Comparison of ENCODE assay signal across 18 mouse cellular contexts in the genomic region with DNA sequence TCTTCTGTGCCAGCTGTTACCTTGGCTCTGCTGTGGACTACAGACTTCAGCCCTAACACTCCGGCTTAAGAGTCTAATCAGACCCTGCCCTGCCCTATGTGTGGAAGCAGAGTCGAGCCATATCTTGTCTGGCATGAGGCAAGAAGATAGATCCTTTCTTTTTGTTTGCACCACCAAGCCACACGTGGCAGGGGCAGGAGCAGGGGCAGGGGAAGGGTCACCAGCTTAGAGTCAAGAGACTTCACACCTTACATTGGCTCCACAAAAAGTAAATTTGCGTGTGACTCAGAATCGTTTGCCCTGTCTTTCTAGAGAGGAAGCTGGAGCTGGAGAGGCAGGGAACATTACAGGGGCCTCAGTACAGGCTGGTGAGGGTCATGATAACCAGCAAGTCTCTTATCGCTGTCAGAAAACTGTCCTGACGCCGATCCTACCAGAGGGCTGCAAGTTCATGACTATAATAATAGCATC. TPM values are rescaled to one million over a fixed set of nuclear protein-coding genes. Genes with fewer than 3 reads are reported as not detected.
A peak's percentile ranks its signal among the peaks of the same experiment; 100 is the strongest.
DNase-seq lines count a peak whose midpoint lies in the region; ATAC-seq and TF ChIP-seq lines count a peak whose summit lies in the region.
"Had no signal": no experiment of that assay in that cellular context is flagged by ENCODE, and none has a peak within 500 bp of the region (broad histone marks: within the 10 kb centered on the region; RNA-seq: fewer than 3 reads in every experiment).

No protein-coding gene starts in this region.

- H3K27me3 ChIP-seq in heart, embryonic 11.5 days (ENCODE audit: control insufficient read depth, insufficient read depth, low read length): no peaks in the 10 kb centered on the region
- no peaks in the 10 kb centered on the region for H3K27me3 ChIP-seq in intestine, postnatal 0 days (replicated peaks; ENCODE audit: control insufficient read depth, insufficient read depth, low read length)
- H3K27me3 ChIP-seq in liver, postnatal 0 days (ENCODE audit: insufficient read depth, low read length): no peaks in the 10 kb centered on the region
- no peaks in the 10 kb centered on the region for H3K27me3 ChIP-seq in kidney, embryonic 14.5 days (ENCODE audit: control insufficient read depth, insufficient read depth, low read length)
- H3K27me3 ChIP-seq: embryonic facial prominence, embryonic 12.5 days had no signal

- peak overlapping the region; percentile 22; the same call in 1 of the 2 replicates for H3K4me2 ChIP-seq in heart, embryonic 11.5 days
- H3K4me2 ChIP-seq in intestine, postnatal 0 days (replicated peaks; ENCODE audit: low read depth): no peak overlapping the region; the same call in 1 of the 2 replicates
- peak overlapping the region; percentile 51 for H3K4me2 ChIP-seq in liver, postnatal 0 days (ENCODE audit: low read depth, low read length)
- no peak overlapping the region for H3K4me2 ChIP-seq in kidney, embryonic 14.5 days (replicated peaks; ENCODE audit: low read depth, low read length)
- H3K4me2 ChIP-seq: embryonic facial prominence, embryonic 12.5 days had no signal

- WGBS in heart, embryonic 11.5 days (ENCODE audit: insufficient replicate concordance): 36% methylated on average over 8 of the region's 8 CpGs
- 42% methylated on average over 8 of the region's 8 CpGs for WGBS in intestine, postnatal 0 days
- WGBS in liver, postnatal 0 days (ENCODE audit: insufficient replicate concordance): 42% methylated on average over 8 of the region's 8 CpGs
- 79% methylated on average over 8 of the region's 8 CpGs for WGBS in kidney, embryonic 14.5 days

- H3K36me3 ChIP-seq in heart, embryonic 11.5 days (ENCODE audit: control insufficient read depth, insufficient read depth, low read length): no peaks in the 10 kb centered on the region
- H3K36me3 ChIP-seq in intestine, postnatal 0 days (ENCODE audit: control insufficient read depth, insufficient read depth): no peaks in the 10 kb centered on the region; the same call in 1 of the 2 replicates
- peaks cover 15% of the 10 kb centered on the region for H3K36me3 ChIP-seq in liver, postnatal 0 days (replicated peaks; ENCODE audit: insufficient read depth, low read length)
- H3K36me3 ChIP-seq in kidney, embryonic 14.5 days (ENCODE audit: control insufficient read depth, insufficient read depth, low read length): no peaks in the 10 kb centered on the region
- H3K36me3 ChIP-seq: embryonic facial prominence, embryonic 12.5 days had no signal

- intact Hi-C loops in heart, postnatal 36 days (cut with DNase I): no loop called here

- no peak for DNase-seq in heart, postnatal 36 days
- DNase-seq in MEL-GATA-1-ER (ENCODE audit: extremely low read depth, low read depth): peak; percentile 79
- no peak for DNase-seq in liver, postnatal 0 days
- DNase-seq in adipocyte (ENCODE audit: low spot score): no peak
- DNase-seq: cerebellum, postnatal 10 days; gastrocnemius, postnatal 25 days; heart, postnatal 14 days; kidney, postnatal 14 days; right cerebral cortex, postnatal 25 days had no signal

- peak; percentile 92 for TF ChIP-seq EP300 in liver, postnatal 0 days (IDR thresholded peaks at IDR 0.05; ENCODE audit: low read depth)

- no peak overlapping the region for H3K4me3 ChIP-seq in heart, embryonic 11.5 days (ENCODE audit: low read depth, low read length)
- H3K4me3 ChIP-seq in intestine, postnatal 0 days (ENCODE audit: low read depth, low read length): no peak overlapping the region
- no peak overlapping the region for H3K4me3 ChIP-seq in liver, postnatal 0 days (ENCODE audit: low read depth, low read length)
- H3K4me3 ChIP-seq in kidney, embryonic 14.5 days (ENCODE audit: low read length): no peak overlapping the region
- H3K4me3 ChIP-seq: embryonic facial prominence, embryonic 12.5 days; megakaryocyte, embryonic 14.5 days had no signal

- peak; percentile 73 for ATAC-seq in heart, embryonic 11.5 days (replicated peaks; ENCODE audit: insufficient number of reproducible peaks, low FRiP score, low TSS enrichment)
- peak; percentile 93 for ATAC-seq in intestine, postnatal 0 days
- ATAC-seq in liver, postnatal 0 days: peak; percentile 72
- ATAC-seq in granulocyte monocyte progenitor cell, adult 5-6 weeks (replicated peaks; ENCODE audit: poor library complexity, severe bottlenecking): no peak
- no peak for ATAC-seq in kidney, embryonic 14.5 days (ENCODE audit: low FRiP score, low TSS enrichment)
- ATAC-seq: forebrain, embryonic 16.5 days; hindbrain, postnatal 0 days had no signal

- H3K9me3 ChIP-seq in heart, embryonic 11.5 days (replicated peaks; ENCODE audit: control insufficient read depth, low read length): no peaks in the 10 kb centered on the region
- H3K9me3 ChIP-seq in intestine, postnatal 0 days (ENCODE audit: control insufficient read depth): no peaks in the 10 kb centered on the region
- no peaks in the 10 kb centered on the region for H3K9me3 ChIP-seq in liver, postnatal 0 days (ENCODE audit: low read length)
- no peaks in the 10 kb centered on the region for H3K9me3 ChIP-seq in kidney, embryonic 14.5 days (ENCODE audit: control insufficient read depth, low read length)
- H3K9me3 ChIP-seq: embryonic facial prominence, embryonic 12.5 days; megakaryocyte, embryonic 14.5 days had no signal

- H3K27ac ChIP-seq in heart, embryonic 11.5 days (ENCODE audit: low read depth, low read length): peak overlapping the region; percentile 87
- peak overlapping the region; percentile 69 for H3K27ac ChIP-seq in intestine, postnatal 0 days (ENCODE audit: low read depth, low read length)
- peak overlapping the region; percentile 93 for H3K27ac ChIP-seq in liver, postnatal 0 days (ENCODE audit: low read depth)
- H3K27ac ChIP-seq in kidney, embryonic 14.5 days (ENCODE audit: low read depth, low read length): no peak overlapping the region
- H3K27ac ChIP-seq: embryonic facial prominence, embryonic 12.5 days; hindbrain, postnatal 0 days had no signal

- TF ChIP-seq CTCF in intestine, postnatal 0 days (IDR thresholded peaks at IDR 0.05; ENCODE audit: low read depth): no peak
- TF ChIP-seq CTCF in liver, postnatal 0 days (IDR thresholded peaks at IDR 0.05; ENCODE audit: low read depth): no peak

- H3K9ac ChIP-seq in heart, embryonic 11.5 days (ENCODE audit: low read depth, low read length): peak overlapping the region; percentile 39
- no peak overlapping the region for H3K9ac ChIP-seq in intestine, postnatal 0 days (ENCODE audit: low read depth, low read length)
- 0 out of 2 replicates have a peak overlapping the region, but pooled peaks have one; percentile 5 for H3K9ac ChIP-seq in liver, postnatal 0 days (replicated peaks)
- H3K9ac ChIP-seq in kidney, embryonic 14.5 days (ENCODE audit: low read depth, low read length): no peak overlapping the region
- H3K9ac ChIP-seq: embryonic facial prominence, embryonic 12.5 days had no signal

- peaks cover 18% of the 10 kb centered on the region for H3K4me1 ChIP-seq in heart, embryonic 11.5 days (ENCODE audit: control insufficient read depth, insufficient read depth, low read length)
- H3K4me1 ChIP-seq in intestine, postnatal 0 days (replicated peaks; ENCODE audit: control insufficient read depth, insufficient read depth, low read length): no peaks in the 10 kb centered on the region
- peaks cover 42% of the 10 kb centered on the region for H3K4me1 ChIP-seq in liver, postnatal 0 days (ENCODE audit: insufficient read depth)
- no peaks in the 10 kb centered on the region for H3K4me1 ChIP-seq in kidney, embryonic 14.5 days (ENCODE audit: control insufficient read depth, insufficient read depth, low read length)

RNA-seq across cellular contexts. Expression of a gene that starts 14.9 kb away (rescaled TPM):
- polyA plus RNA-seq in heart, embryonic 11.5 days (2014; fragmentation: Nextera tagmentation; extraction: Ambion mirVana): 3.9 and 5.0 TPM in 2 replicates
- not detected for total RNA-seq in heart, postnatal 36 days (2021)
- polyA plus RNA-seq in intestine, postnatal 0 days (2015; fragmentation: Nextera tagmentation; extraction: Ambion mirVana): 8.5 and 9.3 TPM in 2 replicates
- 8.0 and 9.1 TPM in 2 replicates for polyA plus RNA-seq in liver, postnatal 0 days (2015; fragmentation: Nextera tagmentation; extraction: Ambion mirVana)
- not detected in 2 replicates for total RNA-seq in granulocyte monocyte progenitor cell, adult 5-6 weeks (2014; fragmentation: Nextera tagmentation)
- total RNA-seq in granulocyte monocyte progenitor cell, adult 5-6 weeks (2017): not detected in 2 replicates
- 0.16 and 0.22 TPM in 2 replicates for polyA plus RNA-seq in kidney, embryonic 14.5 days (2014; fragmentation: Nextera tagmentation; extraction: Ambion mirVana)
- total RNA-seq: gastrocnemius, postnatal 25 days; heart, postnatal 14 days had no signal
- polyA plus RNA-seq: testis, adult 2 months had no signal

Comparison
In these comparisons a context has a peak if more than half of its experiments do, and no peak if none do; other contexts are left out.
1. ATAC-seq: peak in heart, embryonic 11.5 days (single experiment), intestine, postnatal 0 days (single experiment) and liver, postnatal 0 days (single experiment); none in granulocyte monocyte progenitor cell, adult 5-6 weeks (single experiment) and kidney, embryonic 14.5 days (single experiment).
2. H3K4me2 ChIP-seq: peak in heart, embryonic 11.5 days (single experiment) and liver, postnatal 0 days (single experiment); none in intestine, postnatal 0 days (single experiment) and kidney, embryonic 14.5 days (single experiment).
3. H3K9ac ChIP-seq: peak in heart, embryonic 11.5 days (single experiment) and liver, postnatal 0 days (single experiment); none in intestine, postnatal 0 days (single experiment) and kidney, embryonic 14.5 days (single experiment).